ENCODE assay signal across 8 mouse cellular contexts in genomic region chr19:6400096-6401086, GRCm38 (mm10). TPM values are rescaled to one million over a fixed set of nuclear protein-coding genes. Genes with fewer than 3 reads are reported as not detected.
DNase-seq lines count a peak whose midpoint lies in the region; ATAC-seq and TF ChIP-seq lines count a peak whose summit lies in the region.

No protein-coding gene starts in this region.

- in situ Hi-C loops in ES-E14 (cut with MboI; ENCODE audit: low sequenced_read_pairs in 2 of 2, unreplicated experiment in 2 of 2): no loop called here

- H3K36me3 ChIP-seq in ES-E14 (ENCODE audit: control insufficient read depth, insufficient read depth, low read length, poor library complexity, severe bottlenecking): 0 out of 2 replicates have a peak, but pooled peaks cover 3% of the 10 kb centered on the region
- H3K36me3 ChIP-seq in heart, embryonic 12.5 days: peaks cover 9% of the 10 kb centered on the region; the same call in 1 of the 2 replicates
- no peaks in the 10 kb centered on the region for H3K36me3 ChIP-seq in limb, embryonic 13.5 days
- no peaks in the 10 kb centered on the region for H3K36me3 ChIP-seq in neural tube, embryonic 12.5 days

- peak overlapping the region; percentile 74 to 84 for H3K4me3 ChIP-seq in ES-E14 (ENCODE audit: insufficient read depth in 1 of 2, low read depth in 1 of 2, low read length in 2 of 2, poor library complexity in 1 of 2, severe bottlenecking in 1 of 2)
- H3K4me3 ChIP-seq in heart, embryonic 12.5 days: peak overlapping the region; percentile 61
- H3K4me3 ChIP-seq in limb, embryonic 13.5 days: peak overlapping the region; percentile 64
- peak overlapping the region; percentile 57 for H3K4me3 ChIP-seq in neural tube, embryonic 12.5 days

- H3K9ac ChIP-seq in ES-E14 (ENCODE audit: insufficient read depth, low read depth, low read length, poor library complexity, severe bottlenecking): peak overlapping the region; percentile 67; the same call in 1 of the 2 replicates
- H3K9ac ChIP-seq in heart, embryonic 12.5 days: peak overlapping the region; percentile 80
- peak overlapping the region; percentile 70 for H3K9ac ChIP-seq in limb, embryonic 13.5 days
- H3K9ac ChIP-seq in neural tube, embryonic 12.5 days: peak overlapping the region; percentile 69

- no peaks in the 10 kb centered on the region for H3K9me3 ChIP-seq in ES-E14 (ENCODE audit: control insufficient read depth, insufficient read depth, low read depth, low read length)
- H3K9me3 ChIP-seq in heart, embryonic 12.5 days (replicated peaks): no peaks in the 10 kb centered on the region
- no peaks in the 10 kb centered on the region for H3K9me3 ChIP-seq in limb, embryonic 13.5 days
- no peaks in the 10 kb centered on the region for H3K9me3 ChIP-seq in neural tube, embryonic 12.5 days

- H3K4me2 ChIP-seq in heart, embryonic 12.5 days: peak overlapping the region; percentile 99
- peak overlapping the region; percentile 94 for H3K4me2 ChIP-seq in limb, embryonic 13.5 days (replicated peaks)
- H3K4me2 ChIP-seq in neural tube, embryonic 12.5 days (replicated peaks): peak overlapping the region; percentile 100

- intact Hi-C loops in heart, postnatal 25 days (cut with DNase I): loop anchor here (2.0 kb wide), 1 partner anchor 52 kb away; no protein-coding TSS in a partner anchor

- H3K4me1 ChIP-seq in ES-E14 (ENCODE audit: control insufficient read depth in 2 of 2, insufficient read depth in 2 of 2, low read length in 2 of 2, poor library complexity in 1 of 2): peaks cover 1 to 38% of the 10 kb centered on the region in 2 experiments; a peak in 3 of 4 replicates
- peaks cover 44% of the 10 kb centered on the region for H3K4me1 ChIP-seq in heart, embryonic 12.5 days (replicated peaks)
- peaks cover 38% of the 10 kb centered on the region for H3K4me1 ChIP-seq in limb, embryonic 13.5 days
- peaks cover 41% of the 10 kb centered on the region for H3K4me1 ChIP-seq in neural tube, embryonic 12.5 days

- H3K27me3 ChIP-seq in heart, embryonic 12.5 days (replicated peaks): peaks cover 2% of the 10 kb centered on the region; the same call in 1 of the 2 replicates
- peaks cover 80% of the 10 kb centered on the region for H3K27me3 ChIP-seq in limb, embryonic 13.5 days
- H3K27me3 ChIP-seq in neural tube, embryonic 12.5 days (replicated peaks): peaks cover 39% of the 10 kb centered on the region

- WGBS in heart, embryonic 12.5 days: 3% methylated on average over 29 of the region's 29 CpGs
- WGBS in limb, embryonic 13.5 days: 2% methylated on average over 29 of the region's 29 CpGs
- 2% methylated on average over 29 of the region's 29 CpGs for WGBS in neural tube, embryonic 12.5 days

- no peak for ATAC-seq in heart, embryonic 12.5 days (ENCODE audit: insufficient number of reproducible peaks, low FRiP score)
- ATAC-seq in limb, embryonic 13.5 days (ENCODE audit: low FRiP score, low read depth): no peak
- ATAC-seq in neural tube, embryonic 12.5 days (ENCODE audit: low FRiP score, low read depth): no peak

- peak overlapping the region; percentile 82; the same call in 1 of the 2 replicates for H3K27ac ChIP-seq in ES-E14 (ENCODE audit: insufficient read depth, low read depth, low read length, poor library complexity, severe bottlenecking)
- 0 out of 2 replicates have a peak overlapping the region, but pooled peaks have one; percentile 24 for H3K27ac ChIP-seq in heart, embryonic 12.5 days (ENCODE audit: poor library complexity, severe bottlenecking)
- no peak overlapping the region for H3K27ac ChIP-seq in limb, embryonic 13.5 days
- no peak overlapping the region for H3K27ac ChIP-seq in neural tube, embryonic 12.5 days

- peak; percentile 96 for DNase-seq in heart, adult 11 months
- no peak for DNase-seq in heart, postnatal 25 days (ENCODE audit: low spot score)
- no peak for DNase-seq in ES-E14 (ENCODE audit: low read depth, low spot score)
- no peak for DNase-seq in layer of hippocampus, adult 8-10 months (ENCODE audit: low spot score in 2 of 2)
- DNase-seq in adrenal gland, adult 8-10 months: no peak

TF ChIP-seq in ES-E14, 5 proteins besides CTCF, POLR2A, EP300 and RAD21:
- TF ChIP-seq HCFC1 (IDR thresholded peaks at IDR 0.05; ENCODE audit: borderline replicate concordance, insufficient read depth, low read length) (no peak), MAFK (IDR thresholded peaks at IDR 0.05; ENCODE audit: insufficient read depth, low read depth, low read length) (no peak), CHD2 (IDR thresholded peaks at IDR 0.05; ENCODE audit: low read depth, low read length) (no peak), ZNF384 (IDR thresholded peaks at IDR 0.05; ENCODE audit: low read depth, low read length) (no peak), ZC3H11A (IDR thresholded peaks at IDR 0.05; ENCODE audit: borderline replicate concordance, low read depth, low read length) (no peak)
TF ChIP-seq in ES-E14: peak in this region for 0.

RNA-seq across cellular contexts. Expression of gene Rasgrp2, which starts 1.3 kb away (rescaled TPM):
- total RNA-seq in heart, postnatal 25 days (2021): 10 to 100 TPM; 43.2 to 55.2 TPM
- total RNA-seq in ES-E14 (2012; rRNA removed): 81.7 and 139 TPM in 2 replicates
- 43.8 and 45.8 TPM in 2 replicates for polyA plus RNA-seq in heart, embryonic 12.5 days (2016; fragmentation: Nextera tagmentation; extraction: Ambion mirVana)
- polyA plus RNA-seq in limb, embryonic 13.5 days (2015; fragmentation: Nextera tagmentation; extraction: Ambion mirVana): 15.2 and 17.7 TPM in 2 replicates
- 26.4 and 28.3 TPM in 2 replicates for polyA plus RNA-seq in neural tube, embryonic 12.5 days (2016; fragmentation: Nextera tagmentation; extraction: Ambion mirVana)
- 10 to 100 TPM; 35.0 to 44.1 (median 40.9) TPM for total RNA-seq in layer of hippocampus, adult 8-10 months (2022)
- 10 to 100 TPM; 31.5 to 52.2 (median 34.5) TPM for total RNA-seq in adrenal gland, adult 8-10 months (2022)

RNA-seq across cellular contexts. Expression of gene Pygm, which starts 16.2 kb away (rescaled TPM):
- total RNA-seq in heart, postnatal 25 days (2021): 1,000 to 10,000 TPM; 1,128 to 1,145 TPM
- 3.7 and 4.6 TPM in 2 replicates for total RNA-seq in ES-E14 (2012; rRNA removed)
- polyA plus RNA-seq in heart, embryonic 12.5 days (2016; fragmentation: Nextera tagmentation; extraction: Ambion mirVana): 224 and 234 TPM in 2 replicates
- 13.2 and 14.4 TPM in 2 replicates for polyA plus RNA-seq in limb, embryonic 13.5 days (2015; fragmentation: Nextera tagmentation; extraction: Ambion mirVana)
- polyA plus RNA-seq in neural tube, embryonic 12.5 days (2016; fragmentation: Nextera tagmentation; extraction: Ambion mirVana): 4.7 and 5.5 TPM in 2 replicates
- 10 to 100 TPM; 14.2 to 19.7 (median 19.0) TPM for total RNA-seq in layer of hippocampus, adult 8-10 months (2022)
- total RNA-seq in adrenal gland, adult 8-10 months (2022): 100 to 1,000 TPM in 2 of 4 experiments, 10 to 100 TPM in 2; 47.6 to 119 (median 92.8) TPM

RNA-seq across cellular contexts. Expression of gene Nrxn2, which starts 18.1 kb away (rescaled TPM):
- total RNA-seq in heart, postnatal 25 days (2021): 1 to 10 TPM; 3.4 to 4.4 TPM
- total RNA-seq in ES-E14 (2012; rRNA removed): 9.5 and 17.1 TPM in 2 replicates
- 0.26 and 0.52 TPM in 2 replicates for polyA plus RNA-seq in heart, embryonic 12.5 days (2016; fragmentation: Nextera tagmentation; extraction: Ambion mirVana)
- polyA plus RNA-seq in limb, embryonic 13.5 days (2015; fragmentation: Nextera tagmentation; extraction: Ambion mirVana): 1.5 and 1.6 TPM in 2 replicates
- 31.2 and 32.9 TPM in 2 replicates for polyA plus RNA-seq in neural tube, embryonic 12.5 days (2016; fragmentation: Nextera tagmentation; extraction: Ambion mirVana)
- total RNA-seq in layer of hippocampus, adult 8-10 months (2022): 100 to 1,000 TPM; 348 to 441 (median 390) TPM
- 10 to 100 TPM in 3 of 4 experiments, 1 to 10 TPM in 1; 8.8 to 12.5 (median 11.5) TPM for total RNA-seq in adrenal gland, adult 8-10 months (2022)

RNA-seq across cellular contexts. Expression of gene Sf1, which starts 36.9 kb away (rescaled TPM):
- 10 to 100 TPM; 76.1 to 88.8 TPM for total RNA-seq in heart, postnatal 25 days (2021)
- total RNA-seq in ES-E14 (2012; rRNA removed): 150 and 164 TPM in 2 replicates
- polyA plus RNA-seq in heart, embryonic 12.5 days (2016; fragmentation: Nextera tagmentation; extraction: Ambion mirVana): 127 and 130 TPM in 2 replicates
- 130 and 148 TPM in 2 replicates for polyA plus RNA-seq in limb, embryonic 13.5 days (2015; fragmentation: Nextera tagmentation; extraction: Ambion mirVana)
- polyA plus RNA-seq in neural tube, embryonic 12.5 days (2016; fragmentation: Nextera tagmentation; extraction: Ambion mirVana): 171 TPM in 2 replicates
- total RNA-seq in layer of hippocampus, adult 8-10 months (2022): 100 to 1,000 TPM; 209 to 234 (median 222) TPM
- total RNA-seq in adrenal gland, adult 8-10 months (2022): 100 to 1,000 TPM; 193 to 274 (median 215) TPM

RNA-seq across cellular contexts. Expression of gene Map4k2, which starts 59.5 kb away (rescaled TPM):
- total RNA-seq in heart, postnatal 25 days (2021): 10 to 100 TPM; 42.6 to 44.3 TPM
- 29.4 and 43.6 TPM in 2 replicates for total RNA-seq in ES-E14 (2012; rRNA removed)
- polyA plus RNA-seq in heart, embryonic 12.5 days (2016; fragmentation: Nextera tagmentation; extraction: Ambion mirVana): 14.1 and 15.7 TPM in 2 replicates
- 11.8 and 15.5 TPM in 2 replicates for polyA plus RNA-seq in limb, embryonic 13.5 days (2015; fragmentation: Nextera tagmentation; extraction: Ambion mirVana)
- 16.0 and 18.4 TPM in 2 replicates for polyA plus RNA-seq in neural tube, embryonic 12.5 days (2016; fragmentation: Nextera tagmentation; extraction: Ambion mirVana)
- total RNA-seq in layer of hippocampus, adult 8-10 months (2022): 100 to 1,000 TPM in 2 of 4 experiments, 10 to 100 TPM in 2; 85.0 to 114 (median 103) TPM
- total RNA-seq in adrenal gland, adult 8-10 months (2022): 10 to 100 TPM; 40.6 to 81.6 (median 61.5) TPM

Comparison
In these comparisons a context has a peak if more than half of its experiments do, and no peak if none do; other contexts are left out.
1. H3K27ac ChIP-seq: peak in ES-E14 (single experiment) and heart, embryonic 12.5 days (single experiment); none in limb, embryonic 13.5 days (single experiment) and neural tube, embryonic 12.5 days (single experiment).
2. RNA of gene Pygm, which starts 16.2 kb away (total RNA-seq): 1,128 to 1,145 TPM in heart, postnatal 25 days; 47.6 to 119 TPM in adrenal gland, adult 8-10 months, 14.2 to 19.7 TPM in layer of hippocampus, adult 8-10 months and 3.7 to 4.6 TPM in ES-E14; every median in the first group is over 4 times any median in the second.
3. RNA of gene Nrxn2, which starts 18.1 kb away (total RNA-seq): 348 to 441 TPM in layer of hippocampus, adult 8-10 months; 8.8 to 12.5 TPM in adrenal gland, adult 8-10 months, 9.5 to 17.1 TPM in ES-E14 and 3.4 to 4.4 TPM in heart, postnatal 25 days; every median in the first group is over 10 times any median in the second.
4. Peak in every context shown above with its lines, with median percentiles within 50 percentile points of each other: H3K4me3 ChIP-seq, H3K9ac ChIP-seq and H3K4me2 ChIP-seq.